Comparison of ENCODE assay signal across 14 mouse cellular contexts in genomic region chr10:57569023-57569931, GRCm38 (mm10). TPM values are rescaled to one million over a fixed set of nuclear protein-coding genes. Genes with fewer than 3 reads are reported as not detected.
A peak's percentile ranks its signal among the peaks of the same experiment; 100 is the strongest.
DNase-seq lines count a peak whose midpoint lies in the region; ATAC-seq and TF ChIP-seq lines count a peak whose summit lies in the region.
"Had no signal": no experiment of that assay in that cellular context is flagged by ENCODE, and none has a peak within 500 bp of the region (broad histone marks: within the 10 kb centered on the region; RNA-seq: fewer than 3 reads in every experiment).

No protein-coding gene starts in this region.

- peak overlapping the region; percentile 17 for H3K4me2 ChIP-seq in hindbrain, postnatal 0 days (ENCODE audit: low read depth, low read length)

- intact Hi-C loops in left cerebral cortex, postnatal 4 days (cut with DNase I), result no loop called here
- intact Hi-C loops in left cerebral cortex, postnatal 10 days (cut with DNase I), result no loop called here

- 31% methylated on average over 13 of the region's 13 CpGs for WGBS in hindbrain, postnatal 0 days

- no peak for TF ChIP-seq CTCF in hindbrain, postnatal 0 days (IDR thresholded peaks at IDR 0.05; ENCODE audit: low read depth)

- no peak overlapping the region for H3K9ac ChIP-seq in hindbrain, postnatal 0 days (replicated peaks; ENCODE audit: low read length)

- no peak overlapping the region for H3K4me3 ChIP-seq in hindbrain, postnatal 0 days (ENCODE audit: low read length)
- H3K4me3 ChIP-seq: erythroblast, embryonic 14.5 days had no signal

- H3K9me3 ChIP-seq in hindbrain, postnatal 0 days (ENCODE audit: low read length), result no peaks in the 10 kb centered on the region

- H3K36me3 ChIP-seq in hindbrain, postnatal 0 days (ENCODE audit: insufficient read depth, low read length), result no peaks in the 10 kb centered on the region

- no peaks in the 10 kb centered on the region for H3K27me3 ChIP-seq in hindbrain, postnatal 0 days (ENCODE audit: insufficient read depth, low read length)

- peak overlapping the region; percentile 17; the same call in 1 of the 2 replicates for H3K27ac ChIP-seq in hindbrain, postnatal 0 days

- peak; percentile 48 for DNase-seq in left cerebral cortex, postnatal 4 days
- DNase-seq in left cerebral cortex, adult 9 months (ENCODE audit: low spot score in 2 of 2), result no peak
- peak; percentile 46 to 47 for DNase-seq in cerebellum, postnatal 25 days
- DNase-seq in hindbrain, postnatal 0 days (ENCODE audit: low spot score), result peak; percentile 66
- DNase-seq in retina, postnatal 1 day, result peak; percentile 75
- DNase-seq in testis, postnatal 10 days (ENCODE audit: low spot score), result no peak
- DNase-seq in left cerebral cortex, postnatal 10 days (ENCODE audit: extremely low spot score in 1 of 2, low spot score in 2 of 2), result no peak
- DNase-seq in ovary, postnatal 36 days (ENCODE audit: low spot score), result no peak
- DNase-seq: adrenal gland, adult 2 months; gastrocnemius, postnatal 36 days; kidney, adult 2 months; lung, postnatal 14 days; spleen, adult 18-20 months had no signal

- peak; percentile 90 for ATAC-seq in hindbrain, postnatal 0 days

- 0 out of 2 replicates have a peak, but pooled peaks cover 3% of the 10 kb centered on the region for H3K4me1 ChIP-seq in hindbrain, postnatal 0 days (ENCODE audit: insufficient read depth, low read length)

RNA-seq across cellular contexts. Expression of gene Serinc1, which starts 36.9 kb away (rescaled TPM):
- total RNA-seq in left cerebral cortex, postnatal 4 days (2021), result 100 to 1,000 TPM; 579 to 621 TPM
- total RNA-seq in hindbrain, postnatal 0 days (2014; rRNA removed), result 323 and 327 TPM in 2 replicates
- 462 and 470 TPM in 2 replicates for polyA plus RNA-seq in hindbrain, postnatal 0 days (2015; fragmentation: Nextera tagmentation; extraction: Ambion mirVana)
- 100 to 1,000 TPM; 926 to 943 TPM for total RNA-seq in left cerebral cortex, postnatal 10 days (2021)

Comparison
In these comparisons a context has a peak if more than half of its experiments do, and no peak if none do; other contexts are left out.
1. DNase-seq: peak in left cerebral cortex, postnatal 4 days (single experiment), cerebellum, postnatal 25 days (2 of 2), hindbrain, postnatal 0 days (single experiment) and retina, postnatal 1 day (single experiment); none in left cerebral cortex, adult 9 months (0 of 2), testis, postnatal 10 days (single experiment), left cerebral cortex, postnatal 10 days (0 of 2) and ovary, postnatal 36 days (single experiment).